Mouse (Mus musculus): Measurements from ENCODE around the gene Lrrc41. TPM values are rescaled to one million over a fixed set of nuclear protein-coding genes. Genes with fewer than 3 reads are reported as not detected.

The Lrrc41 gene
- polyA plus RNA-seq, 1 experiment from 2014 or later = 78.6 TPM

- no peak for DNase-seq (ENCODE audit: low spot score)
- Histone ChIP-seq H3K27me3 (ENCODE audit: insufficient read depth, poor library complexity, severe bottlenecking) (peaks cover 35% of the 10 kb centered on the region), H3K4me1 (replicated peaks) (peaks cover 39% of the 10 kb centered on the region), H3K27ac (no peak overlapping the region), H3K9me3 (no peaks in the 10 kb centered on the region), H3K36me3 (no peaks in the 10 kb centered on the region), H3K4me3 (no peak overlapping the region)
- WGBS = 50% methylated on average over 1 of the region's 1 CpGs
Measured at GRCm38 (mm10) chr4:116141736-116142135, 66.7 kb downstream of the Lrrc41 start.

DNA sequence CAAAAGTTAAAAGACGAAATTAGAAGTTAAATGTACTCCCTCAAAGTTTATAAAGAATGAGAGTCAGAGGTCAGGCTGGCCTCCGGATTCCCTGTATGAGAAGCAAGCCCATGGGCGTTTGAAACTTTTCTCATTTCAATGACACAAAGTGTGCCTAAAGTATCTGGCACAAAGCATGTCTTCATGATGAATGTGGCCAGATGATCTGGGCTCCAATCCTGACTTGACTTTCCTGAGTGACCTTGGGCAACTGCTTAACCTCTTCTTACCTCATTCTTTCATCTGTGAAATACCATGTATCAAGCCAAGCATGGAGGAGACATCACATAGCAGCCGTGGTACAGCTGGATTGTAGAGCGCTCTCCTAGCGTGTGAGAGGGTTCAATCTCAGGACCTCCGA is 67.2 kb downstream of the Lrrc41 start:
- H3K27ac ChIP-seq = no peak overlapping the region
- H3K9me3 ChIP-seq = no peaks in the 10 kb centered on the region
- H3K36me3 ChIP-seq = no peaks in the 10 kb centered on the region
- 66% methylated on average over 7 of the region's 7 CpGs for WGBS
- peaks cover 35% of the 10 kb centered on the region for H3K27me3 ChIP-seq (ENCODE audit: insufficient read depth, poor library complexity, severe bottlenecking)
- H3K4me1 ChIP-seq (replicated peaks) = peaks cover 37% of the 10 kb centered on the region
- no peak for DNase-seq (ENCODE audit: low spot score)
- H3K4me3 ChIP-seq = no peak overlapping the region

DNA sequence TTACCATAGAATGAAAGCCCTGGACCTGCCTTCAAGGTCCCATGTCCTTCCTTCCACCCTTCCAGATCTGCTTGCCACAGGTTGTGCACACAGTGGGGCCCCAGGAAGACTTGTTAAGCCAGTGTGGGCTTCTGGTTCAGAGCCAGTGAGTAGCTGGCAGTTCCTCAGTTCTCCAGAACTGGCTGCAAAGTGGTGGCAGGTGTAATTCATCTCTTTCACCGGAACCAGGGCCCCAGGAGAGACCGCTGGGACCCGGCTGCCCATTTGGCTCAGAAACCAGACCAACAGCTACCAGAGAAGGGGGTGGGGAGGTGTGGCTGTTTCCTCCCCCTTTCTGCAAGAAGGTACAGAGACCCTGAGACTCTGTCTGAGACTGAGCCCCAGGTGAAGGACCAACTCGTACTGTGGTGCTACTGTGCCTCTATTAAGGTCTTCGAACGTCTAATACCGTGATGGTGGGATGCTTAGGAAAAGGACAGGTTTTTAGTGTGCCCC is 68.3 kb downstream of the Lrrc41 start:
- no peaks in the 10 kb centered on the region for H3K36me3 ChIP-seq
- H3K4me3 ChIP-seq = peak overlapping the region; percentile 68
- no peaks in the 10 kb centered on the region for H3K9me3 ChIP-seq
- no peak overlapping the region for H3K27ac ChIP-seq
- peaks cover 34% of the 10 kb centered on the region for H3K4me1 ChIP-seq (replicated peaks)
- DNase-seq (ENCODE audit: low spot score) = no peak
- peaks cover 35% of the 10 kb centered on the region for H3K27me3 ChIP-seq (ENCODE audit: insufficient read depth, poor library complexity, severe bottlenecking)
- WGBS = 13% methylated on average over 7 of the region's 7 CpGs

DNA sequence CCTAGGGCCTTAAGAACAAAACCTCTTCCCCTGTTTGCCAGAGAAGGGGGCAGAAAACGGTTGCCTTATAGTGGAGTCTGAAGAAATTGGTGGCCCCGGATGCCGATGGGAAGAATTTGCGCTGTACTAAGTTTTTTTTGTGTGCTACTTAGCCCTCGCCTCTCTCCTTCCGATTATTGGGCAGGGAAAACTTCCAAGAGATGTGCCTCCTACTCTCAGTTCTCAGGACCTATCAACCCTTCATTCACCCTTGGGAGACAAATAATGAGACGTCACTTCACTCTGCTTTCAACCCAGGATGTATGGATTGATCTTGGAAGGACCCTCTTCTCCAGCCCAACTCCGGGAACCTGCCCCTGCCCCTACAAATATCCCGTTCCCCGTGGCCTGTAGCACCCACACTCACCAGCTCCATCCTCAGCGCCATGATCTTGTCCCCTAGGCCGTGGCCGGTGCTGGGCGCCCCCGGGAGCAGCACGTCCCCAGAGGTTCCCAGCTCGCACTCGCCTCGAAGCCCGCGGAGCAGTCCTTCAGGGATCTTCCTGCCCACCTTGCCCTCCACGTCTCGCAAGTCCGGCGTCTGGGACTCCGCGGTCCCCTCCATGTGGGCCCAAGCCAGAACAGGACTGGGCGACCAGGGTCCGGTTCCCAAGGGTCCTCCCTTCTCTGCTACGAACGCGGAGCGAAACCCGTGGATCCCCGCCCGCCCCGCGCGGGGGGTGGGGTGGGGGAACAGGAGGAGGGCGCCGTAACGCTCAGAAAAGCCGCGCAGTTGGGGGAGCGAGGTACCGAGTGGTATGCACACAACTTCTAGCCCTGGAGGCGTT is 69.0 kb downstream of the Lrrc41 start:
- no peaks in the 10 kb centered on the region for H3K9me3 ChIP-seq
- H3K27ac ChIP-seq = peak overlapping the region; percentile 81
- H3K4me3 ChIP-seq = peak overlapping the region; percentile 68
- H3K27me3 ChIP-seq (ENCODE audit: insufficient read depth, poor library complexity, severe bottlenecking) = peaks cover 35% of the 10 kb centered on the region
- under 1% methylated on average over 47 of the region's 47 CpGs for WGBS
- DNase-seq (ENCODE audit: low spot score) = peak; percentile 62
- no peaks in the 10 kb centered on the region for H3K36me3 ChIP-seq
- H3K4me1 ChIP-seq (replicated peaks) = peaks cover 34% of the 10 kb centered on the region

Other genes with a start within 250 kb of the Lrrc41 start
- gene Mob3c, start 247.2 kb upstream of the Lrrc41 start, polyA plus RNA-seq (2016; fragmentation: Nextera tagmentation; extraction: Ambion mirVana) = 3.8 and 6.2 TPM in 2 replicates
- gene Mknk1, start 236.1 kb upstream of the Lrrc41 start, polyA plus RNA-seq (2016; fragmentation: Nextera tagmentation; extraction: Ambion mirVana) = 26.0 and 30.7 TPM in 2 replicates
- gene Kncn, start 190.9 kb upstream of the Lrrc41 start, polyA plus RNA-seq (2016; fragmentation: Nextera tagmentation; extraction: Ambion mirVana) = not detected in 2 replicates
- gene 6430628N08Rik, start 184.6 kb upstream of the Lrrc41 start, polyA plus RNA-seq (2016; fragmentation: Nextera tagmentation; extraction: Ambion mirVana) = 0.10 TPM in 1 of 2 replicates, not detected in the other
- gene Dmbx1, start 135.3 kb upstream of the Lrrc41 start, polyA plus RNA-seq (2016; fragmentation: Nextera tagmentation; extraction: Ambion mirVana) = 3.2 and 4.0 TPM in 2 replicates
- gene Faah, start 57.3 kb upstream of the Lrrc41 start, polyA plus RNA-seq (2016; fragmentation: Nextera tagmentation; extraction: Ambion mirVana) = 2.6 and 4.4 TPM in 2 replicates
- 18.0 and 19.6 TPM in 2 replicates for gene Nsun4, start 21.4 kb upstream of the Lrrc41 start, polyA plus RNA-seq (2016; fragmentation: Nextera tagmentation; extraction: Ambion mirVana)
- gene Uqcrh, start 198 bp upstream of the Lrrc41 start, polyA plus RNA-seq (2016; fragmentation: Nextera tagmentation; extraction: Ambion mirVana) = 453 and 461 TPM in 2 replicates
- 57.3 and 75.4 TPM in 2 replicates for gene Rad54l, start 48.4 kb downstream of the Lrrc41 start, polyA plus RNA-seq (2016; fragmentation: Nextera tagmentation; extraction: Ambion mirVana)
- gene Pomgnt1, start 48.6 kb downstream of the Lrrc41 start, polyA plus RNA-seq (2016; fragmentation: Nextera tagmentation; extraction: Ambion mirVana) = 51.9 and 55.0 TPM in 2 replicates
- gene Lurap1, start 76.1 kb downstream of the Lrrc41 start, polyA plus RNA-seq (2016; fragmentation: Nextera tagmentation; extraction: Ambion mirVana) = 2.1 and 2.2 TPM in 2 replicates
- 0.26 TPM in 1 of 2 replicates, not detected in the other for gene Tspan1, start 92.3 kb downstream of the Lrrc41 start, polyA plus RNA-seq (2016; fragmentation: Nextera tagmentation; extraction: Ambion mirVana)
- gene 1700042G07Rik, start 98.1 kb downstream of the Lrrc41 start, polyA plus RNA-seq (2016; fragmentation: Nextera tagmentation; extraction: Ambion mirVana) = not detected in 2 replicates
- not detected in 2 replicates for gene Gm49337, start 98.1 kb downstream of the Lrrc41 start, polyA plus RNA-seq (2016; fragmentation: Nextera tagmentation; extraction: Ambion mirVana)
- 49.2 and 57.3 TPM in 2 replicates for gene Pik3r3, start 146.3 kb downstream of the Lrrc41 start, polyA plus RNA-seq (2016; fragmentation: Nextera tagmentation; extraction: Ambion mirVana)